27 mouse cellular contexts compared by ENCODE assay signal in the genomic region with DNA sequence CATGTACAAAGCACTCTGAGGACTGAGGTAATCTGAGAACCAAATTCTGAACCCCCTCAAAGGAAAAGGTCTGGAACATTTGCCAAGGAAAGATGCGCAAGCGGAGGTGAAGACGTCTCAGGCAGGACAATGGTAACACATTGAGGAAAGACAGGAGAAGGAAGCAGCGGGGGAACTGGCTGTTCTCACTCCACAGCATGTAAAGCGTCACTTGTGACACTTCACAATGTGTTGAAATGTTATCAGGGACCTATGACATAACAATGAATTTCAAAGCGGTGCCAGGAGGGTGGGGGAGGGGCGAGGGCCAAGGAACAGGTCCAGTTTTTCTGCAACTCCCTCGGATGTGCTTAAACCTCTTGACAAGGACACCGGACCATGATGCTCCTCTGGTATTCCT.
DNase-seq lines count a peak whose midpoint lies in the region; ATAC-seq and TF ChIP-seq lines count a peak whose summit lies in the region.
"Had no signal": no experiment of that assay in that cellular context is flagged by ENCODE, and none has a peak within 500 bp of the region (broad histone marks: within the 10 kb centered on the region; RNA-seq: fewer than 3 reads in every experiment).

No protein-coding gene starts in this region.

- 19% methylated on average over 9 of the region's 9 CpGs for WGBS in heart, embryonic 15.5 days
- WGBS in limb, embryonic 10.5 days = 65% methylated on average over 9 of the region's 9 CpGs

- H3K36me3 ChIP-seq in testis, adult 2 months (ENCODE audit: control insufficient read depth, insufficient read depth, low read length) = no peaks in the 10 kb centered on the region
- H3K36me3 ChIP-seq in heart, embryonic 15.5 days = no peaks in the 10 kb centered on the region
- H3K36me3 ChIP-seq in limb, embryonic 10.5 days = no peaks in the 10 kb centered on the region
- H3K36me3 ChIP-seq: limb, embryonic 13.5 days; lung, embryonic 15.5 days; midbrain, embryonic 12.5 days; neural tube, embryonic 12.5 days had no signal

- peak overlapping the region; percentile 89 for H3K4me3 ChIP-seq in testis, adult 2 months (ENCODE audit: control insufficient read depth, low read depth, low read length)
- no peak overlapping the region for H3K4me3 ChIP-seq in heart, embryonic 15.5 days
- no peak overlapping the region for H3K4me3 ChIP-seq in limb, embryonic 10.5 days
- H3K4me3 ChIP-seq: erythroblast, embryonic 14.5 days; limb, embryonic 13.5 days; lung, embryonic 15.5 days; megakaryocyte, embryonic 14.5 days; midbrain, embryonic 12.5 days; myocyte; neural tube, embryonic 12.5 days had no signal

- ATAC-seq in heart, embryonic 15.5 days (replicated peaks; ENCODE audit: insufficient number of reproducible peaks, insufficient read depth, low FRiP score, low read depth) = peak; percentile 61; the same call in 1 of the 2 replicates
- ATAC-seq in inflammation-experienced regulatory T-cells, adult 6 months = no peak
- ATAC-seq: forebrain, postnatal 0 days had no signal

- H3K27ac ChIP-seq in testis, adult 2 months (ENCODE audit: control insufficient read depth, insufficient read depth, low read depth, low read length) = 0 out of 2 replicates have a peak overlapping the region, but pooled peaks have one; percentile 21
- H3K27ac ChIP-seq in heart, embryonic 15.5 days = peak overlapping the region; percentile 51; the same call in 1 of the 2 replicates
- no peak overlapping the region for H3K27ac ChIP-seq in limb, embryonic 10.5 days
- H3K27ac ChIP-seq: hindbrain, embryonic 14.5 days; limb, embryonic 13.5 days; lung, embryonic 15.5 days; midbrain, embryonic 12.5 days; neural tube, embryonic 12.5 days; stomach, postnatal 0 days had no signal

- H3K4me1 ChIP-seq in testis, adult 2 months (ENCODE audit: control insufficient read depth, insufficient read depth, low read length) = no peaks in the 10 kb centered on the region; the same call in 1 of the 2 replicates
- peaks cover 17% of the 10 kb centered on the region for H3K4me1 ChIP-seq in heart, embryonic 15.5 days (replicated peaks)
- H3K4me1 ChIP-seq in limb, embryonic 10.5 days = no peaks in the 10 kb centered on the region
- H3K4me1 ChIP-seq: limb, embryonic 13.5 days; lung, embryonic 15.5 days; megakaryocyte, embryonic 14.5 days; midbrain, embryonic 12.5 days; neural tube, embryonic 12.5 days had no signal

- no peak overlapping the region; the same call in 1 of the 2 replicates for H3K4me2 ChIP-seq in heart, embryonic 15.5 days
- H3K4me2 ChIP-seq: hindbrain, embryonic 14.5 days; limb, embryonic 13.5 days; liver, embryonic 11.5 days; lung, embryonic 15.5 days; midbrain, embryonic 12.5 days; neural tube, embryonic 12.5 days had no signal

- no peaks in the 10 kb centered on the region for H3K9me3 ChIP-seq in heart, embryonic 15.5 days (replicated peaks)
- H3K9me3 ChIP-seq in limb, embryonic 10.5 days (replicated peaks) = no peaks in the 10 kb centered on the region
- H3K9me3 ChIP-seq: limb, embryonic 13.5 days; lung, embryonic 15.5 days; midbrain, embryonic 12.5 days; neural tube, embryonic 12.5 days had no signal

- no peak for DNase-seq in testis, postnatal 10 days (ENCODE audit: low spot score)
- peak; percentile 20 for DNase-seq in heart, postnatal 4 days
- no peak for DNase-seq in limb, embryonic 10.5 days (ENCODE audit: low spot score)
- DNase-seq: adrenal gland, postnatal 25 days; B cell, adult 2 months; cerebellum, adult 11-12 months; cerebellum, postnatal 10 days; forebrain, postnatal 0 days; kidney, adult 11 months; kidney, postnatal 14 days; layer of hippocampus, adult 9-11 months; right cerebral cortex, adult 18-20 months; right cerebral cortex, postnatal 4 days; thymus, postnatal 4 days had no signal

- peak; percentile 65; the same call in 1 of the 2 replicates for TF ChIP-seq POLR2A in testis, adult 2 months (IDR thresholded peaks at IDR 0.05; ENCODE audit: control insufficient read depth, low read depth, low read length)

- TF ChIP-seq CTCF in testis, adult 2 months (IDR thresholded peaks at IDR 0.05; ENCODE audit: control insufficient read depth, insufficient read depth, insufficient replicate concordance, low read depth, low read length) = no peak

- H3K9ac ChIP-seq in heart, embryonic 15.5 days = no peak overlapping the region
- H3K9ac ChIP-seq: forebrain, postnatal 0 days; hindbrain, embryonic 14.5 days; limb, embryonic 13.5 days; lung, embryonic 15.5 days; midbrain, embryonic 12.5 days; neural tube, embryonic 12.5 days had no signal

- H3K27me3 ChIP-seq in testis, adult 2 months (ENCODE audit: control insufficient read depth, insufficient read depth, low read length) = no peaks in the 10 kb centered on the region
- H3K27me3 ChIP-seq in heart, embryonic 15.5 days = no peaks in the 10 kb centered on the region
- H3K27me3 ChIP-seq in limb, embryonic 10.5 days (ENCODE audit: low read depth, poor library complexity, severe bottlenecking) = no peaks in the 10 kb centered on the region
- H3K27me3 ChIP-seq: limb, embryonic 13.5 days; lung, embryonic 15.5 days; megakaryocyte, embryonic 14.5 days; neural tube, embryonic 12.5 days had no signal
